Mouse (Mus musculus): ENCODE measurements around the gene Ino80e.

DNA sequence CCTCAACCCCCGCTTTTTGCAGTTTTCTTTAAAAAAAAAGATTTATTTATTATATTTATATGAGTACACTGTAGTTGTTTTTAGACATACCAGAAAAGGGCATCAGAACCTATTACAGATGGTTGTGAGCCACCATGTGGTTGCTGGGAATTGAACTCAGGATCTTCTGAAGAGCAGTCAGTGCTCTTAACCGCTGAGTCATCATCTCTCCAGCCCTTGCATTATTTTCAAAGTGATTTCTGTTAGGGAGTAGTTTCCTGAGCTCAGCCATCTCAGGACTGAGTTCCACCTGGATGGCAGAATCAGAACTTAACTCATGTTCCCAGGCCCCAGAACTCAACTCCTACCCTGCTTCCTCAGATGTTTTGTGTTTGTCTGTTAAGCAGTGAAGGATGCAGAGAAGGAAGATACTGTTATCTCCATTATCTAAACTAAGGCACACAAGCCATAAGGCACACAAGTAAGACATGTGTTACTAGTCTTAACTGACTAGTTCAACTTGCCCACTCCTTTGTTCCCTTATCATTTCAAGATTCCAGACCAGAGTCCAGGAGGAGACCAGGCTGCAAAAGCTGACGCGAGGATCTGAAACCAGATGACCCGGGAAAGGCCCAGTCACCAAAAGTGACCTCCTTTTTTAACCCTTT, 52.3 kb downstream of the Ino80e start:
- TF ChIP-seq POLR2A (IDR thresholded peaks at IDR 0.05; ENCODE audit: control insufficient read depth, low read depth, low read length): no peak
- TF ChIP-seq CTCF (IDR thresholded peaks at IDR 0.05; ENCODE audit: control insufficient read depth, insufficient read depth, insufficient replicate concordance, low read depth, low read length): no peak
